Mouse (Mus musculus): Measurements from ENCODE around the gene Pilrb1. TPM values are rescaled to one million over a fixed set of nuclear protein-coding genes. Genes with fewer than 3 reads are reported as not detected.

The Pilrb1 gene
- 8.6 TPM for polyA plus RNA-seq (2014; fragmentation: Illumina TruSeq; extraction: RNeasy Lipid Tissue Mini Kit (QIAGEN cat#74804); ENCODE audit: low replicate concordance)

DNA sequence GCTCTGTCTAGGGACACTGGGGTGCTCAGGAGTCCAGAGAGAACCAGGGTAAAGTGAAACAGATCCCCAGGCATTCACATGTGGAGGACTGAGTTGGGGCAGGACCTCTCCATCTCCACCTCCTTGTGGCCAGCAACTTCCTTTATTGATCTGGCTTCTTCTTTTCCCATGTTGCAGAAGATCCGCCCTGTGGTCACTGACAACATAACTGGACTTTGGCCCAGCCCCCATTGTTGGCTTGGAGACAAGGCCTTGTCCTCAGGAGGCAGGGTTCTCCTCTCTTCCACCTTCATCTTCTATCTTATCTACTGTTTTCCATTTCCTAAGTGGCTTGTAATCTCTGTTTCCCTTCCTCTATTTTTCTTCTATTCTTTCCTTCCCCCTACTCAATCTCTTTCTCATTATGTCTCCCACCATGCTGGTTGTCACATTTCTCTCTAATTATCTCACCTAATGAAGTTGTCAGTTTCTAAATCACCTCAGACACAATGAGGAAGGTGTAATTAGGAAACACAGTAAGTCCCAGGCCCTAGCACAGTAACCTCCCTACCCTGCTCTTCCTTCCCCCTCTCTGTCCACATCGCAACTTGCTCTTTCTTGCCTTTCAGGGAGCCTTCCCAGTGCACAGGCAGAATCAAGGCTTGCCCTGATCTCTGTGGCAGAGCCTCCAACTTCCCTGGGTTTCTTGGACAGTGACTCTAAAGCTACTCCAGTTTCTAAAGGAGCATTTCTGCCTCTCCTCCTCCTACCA is at the start of gene Pilrb1:
Gene Pilrb1 (minus strand): TSS at position 147 of the 751 bp plus-strand sequence.

GRCm38 (mm10) chr5:137871644-137872380 is 13.9 kb upstream of the Pilrb1 start, which contains the start of gene Pilrb2:
TSS of gene Pilrb2 (minus strand) at chr5:137871815.

GRCm38 (mm10) chr5:137835966-137836520 is 21.9 kb downstream of the Pilrb1 start, which contains the start of gene Pilra:
TSS of gene Pilra (minus strand) at chr5:137836281.

Other genes starting within 250 kb of the Pilrb1 start
- gene Pcolce, start 244.3 kb downstream of the Pilrb1 start, polyA plus RNA-seq (2014; fragmentation: Illumina TruSeq; extraction: RNeasy Lipid Tissue Mini Kit (QIAGEN cat#74804); ENCODE audit: low replicate concordance): 1.5 TPM
- not detected for gene Fbxo24, start 229.1 kb downstream of the Pilrb1 start, polyA plus RNA-seq (2014; fragmentation: Illumina TruSeq; extraction: RNeasy Lipid Tissue Mini Kit (QIAGEN cat#74804); ENCODE audit: low replicate concordance)
- gene Lrch4, start 229.0 kb downstream of the Pilrb1 start, polyA plus RNA-seq (2014; fragmentation: Illumina TruSeq; extraction: RNeasy Lipid Tissue Mini Kit (QIAGEN cat#74804); ENCODE audit: low replicate concordance): 0.30 TPM
- not detected for gene Gm20605, start 228.9 kb downstream of the Pilrb1 start, polyA plus RNA-seq (2014; fragmentation: Illumina TruSeq; extraction: RNeasy Lipid Tissue Mini Kit (QIAGEN cat#74804); ENCODE audit: low replicate concordance)
- gene Sap25, start 216.8 kb downstream of the Pilrb1 start, polyA plus RNA-seq (2014; fragmentation: Illumina TruSeq; extraction: RNeasy Lipid Tissue Mini Kit (QIAGEN cat#74804); ENCODE audit: low replicate concordance): not detected
- not detected for gene Irs3, start 212.4 kb downstream of the Pilrb1 start, polyA plus RNA-seq (2014; fragmentation: Illumina TruSeq; extraction: RNeasy Lipid Tissue Mini Kit (QIAGEN cat#74804); ENCODE audit: low replicate concordance)
- gene Agfg2, start 173.4 kb downstream of the Pilrb1 start, polyA plus RNA-seq (2014; fragmentation: Illumina TruSeq; extraction: RNeasy Lipid Tissue Mini Kit (QIAGEN cat#74804); ENCODE audit: low replicate concordance): 2.0 TPM
- 0.22 TPM for gene Nyap1, start 116.5 kb downstream of the Pilrb1 start, polyA plus RNA-seq (2014; fragmentation: Illumina TruSeq; extraction: RNeasy Lipid Tissue Mini Kit (QIAGEN cat#74804); ENCODE audit: low replicate concordance)
- gene Tsc22d4, start 112.4 kb downstream of the Pilrb1 start, polyA plus RNA-seq (2014; fragmentation: Illumina TruSeq; extraction: RNeasy Lipid Tissue Mini Kit (QIAGEN cat#74804); ENCODE audit: low replicate concordance): 1.5 TPM
- not detected for gene Ppp1r35, start 79.3 kb downstream of the Pilrb1 start, polyA plus RNA-seq (2014; fragmentation: Illumina TruSeq; extraction: RNeasy Lipid Tissue Mini Kit (QIAGEN cat#74804); ENCODE audit: low replicate concordance)
- gene Mepce, start 70.5 kb downstream of the Pilrb1 start, polyA plus RNA-seq (2014; fragmentation: Illumina TruSeq; extraction: RNeasy Lipid Tissue Mini Kit (QIAGEN cat#74804); ENCODE audit: low replicate concordance): 6.3 TPM
- 2.7 TPM for gene Zcwpw1, start 70.3 kb downstream of the Pilrb1 start, polyA plus RNA-seq (2014; fragmentation: Illumina TruSeq; extraction: RNeasy Lipid Tissue Mini Kit (QIAGEN cat#74804); ENCODE audit: low replicate concordance)
- 4.7 TPM for gene Pilra, start 21.8 kb downstream of the Pilrb1 start, polyA plus RNA-seq (2014; fragmentation: Illumina TruSeq; extraction: RNeasy Lipid Tissue Mini Kit (QIAGEN cat#74804); ENCODE audit: low replicate concordance)
- gene Pilrb2, start 13.7 kb upstream of the Pilrb1 start, polyA plus RNA-seq (2014; fragmentation: Illumina TruSeq; extraction: RNeasy Lipid Tissue Mini Kit (QIAGEN cat#74804); ENCODE audit: low replicate concordance): 6.1 TPM
- 3,790 TPM for gene Cyp3a13, start 63.5 kb upstream of the Pilrb1 start, polyA plus RNA-seq (2014; fragmentation: Illumina TruSeq; extraction: RNeasy Lipid Tissue Mini Kit (QIAGEN cat#74804); ENCODE audit: low replicate concordance)
- gene Gjc3, start 105.0 kb upstream of the Pilrb1 start, polyA plus RNA-seq (2014; fragmentation: Illumina TruSeq; extraction: RNeasy Lipid Tissue Mini Kit (QIAGEN cat#74804); ENCODE audit: low replicate concordance): 0.45 TPM
- 0.37 TPM for gene Azgp1, start 123.4 kb upstream of the Pilrb1 start, polyA plus RNA-seq (2014; fragmentation: Illumina TruSeq; extraction: RNeasy Lipid Tissue Mini Kit (QIAGEN cat#74804); ENCODE audit: low replicate concordance)
- not detected for gene Smok3a, start 163.2 kb upstream of the Pilrb1 start, polyA plus RNA-seq (2014; fragmentation: Illumina TruSeq; extraction: RNeasy Lipid Tissue Mini Kit (QIAGEN cat#74804); ENCODE audit: low replicate concordance)
- not detected for gene Smok3b, start 163.3 kb upstream of the Pilrb1 start, polyA plus RNA-seq (2014; fragmentation: Illumina TruSeq; extraction: RNeasy Lipid Tissue Mini Kit (QIAGEN cat#74804); ENCODE audit: low replicate concordance)
- not detected for gene Smok3c, start 195.1 kb upstream of the Pilrb1 start, polyA plus RNA-seq (2014; fragmentation: Illumina TruSeq; extraction: RNeasy Lipid Tissue Mini Kit (QIAGEN cat#74804); ENCODE audit: low replicate concordance)
- gene Zkscan1, start 227.0 kb upstream of the Pilrb1 start, polyA plus RNA-seq (2014; fragmentation: Illumina TruSeq; extraction: RNeasy Lipid Tissue Mini Kit (QIAGEN cat#74804); ENCODE audit: low replicate concordance): 27.6 TPM

All from small intestine, adult 10 weeks (tissue).